Mouse (Mus musculus) MEL (cell line): ENCODE results near the gene Hpcal1. TPM values are rescaled to one million over a fixed set of nuclear protein-coding genes. Genes with fewer than 3 reads are reported as not detected.

ENCODE experiments used
- DNase-seq: peaks from one replicate; pipeline ENCODE4 v3.0.0; 2011; ENCODE audit warnings: low read depth, low spot score
- H3K27ac ChIP-seq: 2 replicates; pipeline ENCODE4 v1.5.1; 2012; ENCODE audit warnings: low read depth, mild to moderate bottlenecking, control low read depth, low read length, moderate library complexity; ENCODE audit not compliant: control insufficient read depth
- H3K27me3 ChIP-seq, 2 experiments: fragments of 150-350 bp in 1 of 2; sonication (generic) in 1 of 2; 2 replicates each; pipeline ENCODE4 v1.6.1; 2012; ENCODE audit warnings: low read length in 2 of 2, mild to moderate bottlenecking in 2 of 2, improper control_type of control experiment in 1 of 2, moderate library complexity in 1 of 2; ENCODE audit not compliant: insufficient read depth in 2 of 2, control insufficient read depth in 1 of 2
- H3K36me3 ChIP-seq, 2 experiments: 2 replicates each; pipeline ENCODE4 v1.6.1; 2012 to 2014; ENCODE audit warnings: low read length in 2 of 2, improper control_type of control experiment in 1 of 2, inconsistent platforms in 1 of 2, mild to moderate bottlenecking in 1 of 2; ENCODE audit not compliant: insufficient read depth in 2 of 2, control insufficient read depth in 1 of 2
- H3K4me1 ChIP-seq, 2 experiments: fragments of 150-350 bp in 1 of 2; sonication (generic) in 1 of 2; 2 replicates each; pipeline ENCODE4 v1.6.1; 2012; ENCODE audit warnings: low read length in 2 of 2, improper control_type of control experiment in 1 of 2, mild to moderate bottlenecking in 1 of 2; ENCODE audit not compliant: insufficient read depth in 2 of 2, control insufficient read depth in 1 of 2
- H3K4me3 ChIP-seq, 2 experiments: fragments of 150-350 bp in 1 of 2; sonication (generic) in 1 of 2; 2 replicates each; pipeline ENCODE4 v1.5.1; 2012; ENCODE audit warnings: low read depth in 2 of 2, low read length in 2 of 2, mild to moderate bottlenecking in 2 of 2, moderate library complexity in 2 of 2, control low read depth in 1 of 2, improper control_type of control experiment in 1 of 2; ENCODE audit not compliant: control insufficient read depth in 1 of 2, insufficient read depth in 1 of 2
- H3K79me2 ChIP-seq: 2 replicates; pipeline ENCODE4 v1.6.1; 2012; ENCODE audit warnings: mild to moderate bottlenecking, low read length, moderate library complexity; ENCODE audit not compliant: control insufficient read depth, poor library complexity, insufficient read depth
- H3K9ac ChIP-seq: 2 replicates; pipeline ENCODE4 v1.6.1; 2012; ENCODE audit warnings: low read depth, mild to moderate bottlenecking, control low read depth, low read length, moderate library complexity; ENCODE audit not compliant: control insufficient read depth, poor library complexity, severe bottlenecking
- H3K9me3 ChIP-seq: fragments of 150-350 bp; sonication (generic); replicated peaks from 2 replicates; pipeline ENCODE4 v1.6.1; 2012; ENCODE audit warnings: mild to moderate bottlenecking, low read length, improper control_type of control experiment, moderate library complexity; ENCODE audit not compliant: insufficient read depth
- BHLHE40 ChIP-seq: IDR thresholded peaks from 2 replicates; pipeline ENCODE4 v1.6.1; 2012; ENCODE audit warnings: low read depth, mild to moderate bottlenecking, inconsistent platforms, low read length, improper control_type of control experiment, borderline replicate concordance
- CHD1 ChIP-seq: IDR thresholded peaks from 2 replicates; pipeline ENCODE4 v1.6.1; 2012; ENCODE audit warnings: low read depth, mild to moderate bottlenecking, inconsistent platforms, low read length, improper control_type of control experiment
- E2F4 ChIP-seq: IDR thresholded peaks from 2 replicates; pipeline ENCODE4 v1.6.1; 2011; ENCODE audit warnings: low read depth, low read length, improper control_type of control experiment, borderline replicate concordance
- ETS1 ChIP-seq: IDR thresholded peaks from 2 replicates; pipeline ENCODE4 v1.6.1; 2012; ENCODE audit warnings: low read depth, mild to moderate bottlenecking, inconsistent platforms, low read length, improper control_type of control experiment, moderate library complexity
- GABPA ChIP-seq: IDR thresholded peaks from 2 replicates; pipeline ENCODE4 v1.6.1; 2012; ENCODE audit warnings: low read depth, mild to moderate bottlenecking, inconsistent platforms, low read length, improper control_type of control experiment, moderate library complexity
- HCFC1 ChIP-seq: IDR thresholded peaks from 2 replicates; pipeline ENCODE4 v1.6.1; 2012; ENCODE audit warnings: low read depth, mild to moderate bottlenecking, inconsistent platforms, low read length, improper control_type of control experiment, moderate library complexity
- KAT2A ChIP-seq: conservative IDR thresholded peaks from 2 replicates; pipeline ENCODE4 v1.6.1; 2012; ENCODE audit warnings: low read depth, low read length, improper control_type of control experiment, inconsistent platforms
- MAFK ChIP-seq: IDR thresholded peaks from 2 replicates; pipeline ENCODE4 v1.6.1; 2011; ENCODE audit warnings: low read depth, mild to moderate bottlenecking, low read length, improper control_type of control experiment, borderline replicate concordance
- MXI1 ChIP-seq: IDR thresholded peaks from 2 replicates; pipeline ENCODE4 v1.6.1; 2011; ENCODE audit warnings: mild to moderate bottlenecking, low read depth, low read length, improper control_type of control experiment
- MYB ChIP-seq: IDR thresholded peaks from 2 replicates; pipeline ENCODE4 v1.6.1; 2011; ENCODE audit warnings: mild to moderate bottlenecking, low read depth, low read length, improper control_type of control experiment
- MYC ChIP-seq: IDR thresholded peaks from 2 replicates; pipeline ENCODE4 v1.6.1; 2011; ENCODE audit warnings: low read depth, mild to moderate bottlenecking, low read length, improper control_type of control experiment, moderate library complexity
- POLR2AphosphoS2 ChIP-seq: IDR thresholded peaks from 2 replicates; pipeline ENCODE4 v1.6.1; 2011; ENCODE audit warnings: low read length, improper control_type of control experiment
- POLR2AphosphoS5 ChIP-seq: IDR thresholded peaks from 2 replicates; pipeline ENCODE4 v1.6.1; 2012; ENCODE audit warnings: low read depth, borderline replicate concordance, mild to moderate bottlenecking, inconsistent platforms, low read length, moderate library complexity, mixed read lengths
- TBP ChIP-seq: IDR thresholded peaks from 2 replicates; pipeline ENCODE4 v1.8.0; 2011; ENCODE audit warnings: low read depth, low read length, improper control_type of control experiment
- USF2 ChIP-seq, 2 experiments: IDR thresholded peaks; 2 replicates each; pipeline ENCODE4 v1.6.1; 2011 to 2012; ENCODE audit warnings: improper control_type of control experiment in 2 of 2, low read length in 2 of 2, borderline replicate concordance in 1 of 2, inconsistent platforms in 1 of 2, low read depth in 1 of 2, mild to moderate bottlenecking in 1 of 2; ENCODE audit not compliant: insufficient read depth in 1 of 2
- ZKSCAN1 ChIP-seq: IDR thresholded peaks from 2 replicates; pipeline ENCODE4 v1.6.1; 2012; ENCODE audit warnings: low read depth, mild to moderate bottlenecking, inconsistent platforms, low read length, improper control_type of control experiment, moderate library complexity
- polyA plus RNA-seq, 2 experiments: library from polyadenylated mRNA; stranded (reverse) in 1 of 2; unstranded in 1 of 2; fragments of >175 nt in 1 of 2; fragments of >200 nt in 1 of 2; gene quantifications; 2 replicates each; pipeline versions ENCODE4 v1.2.1 to v1.2.4; 2012; ENCODE audit warnings: low replicate concordance in 2 of 2, low read depth in 1 of 2; ENCODE audit not compliant: insufficient read length in 2 of 2, insufficient read depth in 1 of 2, missing spikeins in 1 of 2
- total RNA-seq: library from RNA; depleted of rRNA; stranded (reverse); fragments of 300-350 nt; gene quantifications from 2 replicates; pipeline ENCODE4 v1.2.3, GENCODE M21; 2012

The Hpcal1 gene
- total and polyA plus RNA-seq, 3 experiments = 9.1 to 23.0 TPM; not detected in 1

GRCm38 (mm10) chr12:17653051-17653783 is 37.4 kb upstream of the Hpcal1 start:
- H3K36me3 ChIP-seq = no peaks in the 10 kb centered on the region
- peaks cover 0 to under 1% of the 10 kb centered on the region in 2 experiments; a peak in 2 of 4 replicates for H3K27me3 ChIP-seq
- no peaks in the 10 kb centered on the region for H3K79me2 ChIP-seq
- H3K27ac ChIP-seq = no peak overlapping the region
- H3K4me3 ChIP-seq = no peak overlapping the region
- H3K9ac ChIP-seq = no peak overlapping the region
- H3K9me3 ChIP-seq = no peaks in the 10 kb centered on the region
- H3K4me1 ChIP-seq = no peaks in the 10 kb centered on the region
- no peak for DNase-seq
- no peak for TF ChIP-seq MXI1
- TF ChIP-seq MYC = no peak
- TF ChIP-seq CHD1 = no peak
- no peak for TF ChIP-seq ETS1
- TF ChIP-seq ZKSCAN1 = no peak
- TF ChIP-seq POLR2AphosphoS2 = no peak
- no peak for TF ChIP-seq TBP
- no peak for TF ChIP-seq E2F4

DNA sequence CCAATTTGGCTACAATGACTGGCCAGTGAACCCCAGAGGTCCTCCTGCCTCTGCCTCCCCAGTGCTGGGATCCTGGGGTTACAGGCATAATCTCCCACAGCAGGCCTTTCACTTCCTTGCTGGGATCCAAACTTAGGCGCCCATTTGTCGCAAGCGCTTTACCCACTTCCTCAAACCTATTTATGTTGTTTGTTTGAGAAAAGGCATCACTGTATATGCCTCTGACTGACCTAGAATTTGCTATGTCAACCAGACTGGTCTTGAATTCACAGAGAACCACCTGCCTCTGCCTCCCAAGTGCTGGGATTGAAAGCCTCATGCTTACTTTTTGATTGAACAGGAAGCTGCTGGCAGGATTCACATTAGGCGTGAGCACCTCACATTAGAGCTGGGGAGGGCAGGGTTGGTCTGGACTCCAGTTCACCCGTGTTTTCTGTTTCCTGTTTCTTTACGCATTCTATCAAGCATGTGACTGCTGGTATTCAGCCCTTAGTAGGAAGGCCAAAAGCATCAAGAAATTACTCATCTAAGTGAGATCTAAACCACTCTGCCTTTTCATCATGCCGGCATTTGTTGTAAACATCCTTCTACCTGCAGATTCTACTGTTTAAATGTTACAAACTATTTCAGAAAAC is 33.0 kb upstream of the Hpcal1 start:
- no peaks in the 10 kb centered on the region for H3K79me2 ChIP-seq
- no peak overlapping the region for H3K27ac ChIP-seq
- TF ChIP-seq MAFK = no peak
- no peak for TF ChIP-seq GABPA
- no peak for TF ChIP-seq TBP
- no peaks in the 10 kb centered on the region for H3K9me3 ChIP-seq
- H3K36me3 ChIP-seq = no peaks in the 10 kb centered on the region
- H3K27me3 ChIP-seq = peaks cover 0 to 1% of the 10 kb centered on the region in 2 experiments; a peak in 2 of 4 replicates
- DNase-seq = no peak
- H3K4me3 ChIP-seq = no peak overlapping the region
- no peaks in the 10 kb centered on the region for H3K4me1 ChIP-seq
- no peak overlapping the region for H3K9ac ChIP-seq

GRCm38 (mm10) chr12:17658521-17658920 is 32.1 kb upstream of the Hpcal1 start:
- Histone ChIP-seq H3K27ac (no peak overlapping the region), H3K9me3 (no peaks in the 10 kb centered on the region), H3K4me1 (no peaks in the 10 kb centered on the region), H3K4me3 (no peak overlapping the region), H3K36me3 (no peaks in the 10 kb centered on the region), H3K27me3 (peaks cover 0 to 1% of the 10 kb centered on the region in 2 experiments; a peak in 2 of 4 replicates), H3K79me2 (no peaks in the 10 kb centered on the region), H3K9ac (no peak overlapping the region)
- TF ChIP-seq MYB = no peak
- no peak for TF ChIP-seq HCFC1
- TF ChIP-seq USF2 (IDR thresholded peaks at IDR 0.05; ENCODE audit: borderline replicate concordance in 1 of 2, insufficient read depth in 1 of 2, low read depth in 1 of 2, low read length in 2 of 2) = no peak
- no peak for TF ChIP-seq BHLHE40
- TF ChIP-seq KAT2A = no peak
- no peak for TF ChIP-seq POLR2AphosphoS5
- DNase-seq = no peak
